Mouse (Mus musculus) lung, postnatal 0 days (tissue): ENCODE measurements at regions not wholly inside any gene's neighbourhood (a gene's known extent, or its start where the extent isn't known, plus 50 kb on each side); places are given as distances from the start of the nearest gene placed in this dataset.

ENCODE experiments used
- ATAC-seq: fragments of 200-750 bp; cut with Nextera tagmentation; 2 replicates; pipeline ENCODE4 v1.8.0; 2017; ENCODE audit warnings: moderate library complexity
- DNase-seq: peaks from one replicate; pipeline ENCODE4 v3.0.0-alpha.2; 2016; ENCODE audit warnings: low spot score
- H3K27ac ChIP-seq: fragments of 300-500 bp; sonication (generic); 2 replicates; pipeline ENCODE4 v1.5.1; 2014; ENCODE audit warnings: antibody characterized with exemption, mild to moderate bottlenecking, low read length, mixed read lengths
- H3K27me3 ChIP-seq: fragments of 300-500 bp; sonication (generic); replicated peaks from 2 replicates; pipeline ENCODE4 v1.6.1; 2014; ENCODE audit warnings: low read length, mixed read lengths; ENCODE audit not compliant: insufficient read depth
- H3K36me3 ChIP-seq: fragments of 300-500 bp; sonication (generic); 2 replicates; pipeline ENCODE4 v1.6.1; 2014; ENCODE audit warnings: low read length, mixed read lengths; ENCODE audit not compliant: insufficient read depth
- H3K4me1 ChIP-seq: fragments of 300-500 bp; sonication (generic); 2 replicates; pipeline ENCODE4 v1.6.1; 2014; ENCODE audit warnings: antibody characterized with exemption, low read depth, low read length, mixed read lengths; ENCODE audit not compliant: insufficient read depth
- H3K4me2 ChIP-seq: fragments of 300-500 bp; sonication (generic); replicated peaks from 2 replicates; pipeline ENCODE4 v1.6.1; 2014; ENCODE audit warnings: low read depth, mild to moderate bottlenecking, low read length, moderate library complexity, mixed read lengths
- H3K4me3 ChIP-seq: fragments of 300-500 bp; sonication (generic); 2 replicates; pipeline ENCODE4 v1.5.1; 2014; ENCODE audit warnings: low read depth, low read length
- H3K9ac ChIP-seq: fragments of 300-500 bp; sonication (generic); replicated peaks from 2 replicates; pipeline ENCODE4 v1.6.1; 2014; ENCODE audit warnings: low read depth, mild to moderate bottlenecking
- H3K9me3 ChIP-seq: fragments of 300-500 bp; sonication (generic); 2 replicates; pipeline ENCODE4 v1.6.1; 2016; ENCODE audit warnings: low read length, mixed read lengths
- CTCF ChIP-seq: IDR thresholded peaks from 2 replicates; pipeline ENCODE4 v1.5.1; 2016; ENCODE audit warnings: antibody characterized with exemption, mild to moderate bottlenecking
- EP300 ChIP-seq: IDR thresholded peaks from 2 replicates; pipeline ENCODE4 v1.6.1; 2016; ENCODE audit warnings: antibody characterized with exemption, mild to moderate bottlenecking, control low read depth
- WGBS: fragments of 180-500 bp; shearing (Covaris S2); extraction: QIAGEN DNeasy Blood & Tissue Kit; methylation state at CpG from one replicate; pipeline ENCODE4 v1.1.7; 2014; 5-methylcytosine and 5-hydroxymethylcytosine counted together

DNA sequence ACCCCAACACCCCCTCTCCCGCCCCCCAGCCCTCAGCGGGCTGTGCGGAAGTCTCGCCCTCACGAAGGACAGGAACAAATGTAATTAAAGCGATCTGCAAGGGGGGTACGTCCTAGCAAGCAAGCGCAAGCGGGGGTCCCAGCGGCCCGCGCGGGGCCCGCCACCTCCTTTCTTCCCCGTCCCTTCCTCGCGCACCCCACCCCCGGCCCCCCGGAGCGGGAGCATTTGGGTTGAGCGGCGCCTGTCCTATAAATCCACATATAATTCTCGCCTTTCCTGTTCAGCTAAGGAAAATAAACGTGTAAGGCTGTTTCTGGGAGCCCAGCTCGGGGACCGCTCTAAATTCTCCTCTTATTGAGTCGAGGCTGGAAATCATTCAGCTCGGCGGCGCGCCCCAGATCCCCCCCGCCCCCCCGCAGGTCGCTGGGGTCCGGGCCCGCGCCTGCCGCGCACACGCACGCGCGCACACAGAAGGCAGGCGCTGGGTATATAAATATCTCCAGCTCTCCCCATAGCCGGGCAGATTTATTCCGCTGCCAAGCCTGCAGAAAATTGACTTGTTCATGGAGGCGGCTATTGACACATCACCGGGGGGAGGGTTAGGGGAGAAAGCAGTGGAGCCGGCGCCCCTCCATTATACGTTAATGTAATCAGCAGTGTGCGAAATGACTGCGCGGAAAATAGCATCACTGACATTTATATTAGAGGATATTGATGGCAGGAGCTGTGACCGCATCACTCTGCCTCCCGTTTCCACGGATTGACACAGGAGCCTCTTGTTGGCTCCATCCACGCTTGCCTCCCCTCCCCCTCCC, 61.6 kb upstream of the Btrc start:
- Histone ChIP-seq H3K4me2 (peak overlapping the region; percentile 94), H3K4me3 (peak overlapping the region; percentile 51), H3K27ac (no peak overlapping the region), H3K9ac (peak overlapping the region; percentile 32; the same call in 1 of the 2 replicates), H3K9me3 (no peaks in the 10 kb centered on the region), H3K27me3 (peaks cover 36% of the 10 kb centered on the region), H3K36me3 (no peaks in the 10 kb centered on the region), H3K4me1 (peaks cover 5% of the 10 kb centered on the region; the same call in 1 of the 2 replicates)
- ATAC-seq (peak; percentile 28; the same call in 1 of the 2 replicates), DNase-seq (peak; percentile 24)
- WGBS = 1% methylated on average over 54 of the region's 58 CpGs
- no peak for TF ChIP-seq EP300
- no peak for TF ChIP-seq CTCF

DNA sequence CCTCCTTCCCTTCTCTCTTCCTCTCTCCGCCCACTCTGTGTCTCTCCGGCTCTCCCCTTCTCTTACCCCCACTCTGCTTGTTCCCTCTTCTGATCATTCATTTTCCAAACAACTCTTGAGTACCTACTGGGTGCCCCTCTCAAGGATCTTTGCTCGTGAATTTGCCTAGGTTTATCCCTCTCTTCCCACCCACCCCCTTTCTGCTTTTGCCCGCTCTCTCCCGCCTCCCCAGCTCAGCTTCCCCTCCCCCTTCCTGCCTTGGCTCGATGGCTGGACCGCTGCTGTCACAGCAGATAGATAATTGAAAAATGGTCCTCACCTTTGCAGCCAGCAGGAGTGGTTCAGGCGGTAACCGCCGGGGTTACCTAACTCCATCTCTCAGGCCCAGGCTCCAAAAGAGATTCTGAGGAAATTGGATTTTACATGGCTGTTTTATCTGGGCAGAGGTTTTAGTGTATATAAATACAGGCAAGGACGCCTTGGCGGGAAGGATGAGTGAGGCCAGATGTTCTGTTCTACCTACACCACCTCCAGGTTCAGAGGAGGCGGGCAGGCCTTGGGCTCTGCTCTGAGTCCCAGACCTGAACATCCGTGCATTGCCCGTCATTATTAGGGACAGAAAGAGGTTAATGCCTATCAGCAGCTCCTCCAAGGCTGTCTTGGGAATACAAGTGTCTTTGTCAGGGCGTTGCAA, 60.8 kb upstream of the Btrc start:
- peaks cover 5% of the 10 kb centered on the region; the same call in 1 of the 2 replicates for H3K4me1 ChIP-seq
- WGBS = 8% methylated on average over 16 of the region's 16 CpGs
- no peak for ATAC-seq

GRCm38 (mm10) chr19:45304538-45304937, 59.0 kb upstream of the Btrc start:
- H3K9me3 ChIP-seq = no peaks in the 10 kb centered on the region
- TF ChIP-seq EP300 (no peak), CTCF (no peak)
- ATAC-seq (no peak), DNase-seq (no peak)
- H3K4me3 ChIP-seq = no peak overlapping the region
- H3K36me3 ChIP-seq = no peaks in the 10 kb centered on the region
- H3K27ac ChIP-seq = no peak overlapping the region
- 24% methylated on average over 8 of the region's 8 CpGs for WGBS
- H3K4me2 ChIP-seq = no peak overlapping the region
- peaks cover 32% of the 10 kb centered on the region for H3K27me3 ChIP-seq
- no peak overlapping the region for H3K9ac ChIP-seq
- peaks cover 5% of the 10 kb centered on the region; the same call in 1 of the 2 replicates for H3K4me1 ChIP-seq

More for the DNA sequence above, 60.8 kb upstream of the Btrc start:
- no peaks in the 10 kb centered on the region for H3K36me3 ChIP-seq
- peaks cover 33% of the 10 kb centered on the region for H3K27me3 ChIP-seq
- peak overlapping the region; percentile 94 for H3K4me2 ChIP-seq
- TF ChIP-seq EP300 (no peak), CTCF (no peak)
- H3K27ac ChIP-seq = no peak overlapping the region
- H3K4me3 ChIP-seq = peak overlapping the region; percentile 51
- no peak for DNase-seq
- H3K9ac ChIP-seq = no peak overlapping the region
- H3K9me3 ChIP-seq = no peaks in the 10 kb centered on the region

GRCm38 (mm10) chr19:45307299-45308275, 55.9 kb upstream of the Btrc start:
- Histone ChIP-seq H3K4me3 (no peak overlapping the region), H3K9me3 (no peaks in the 10 kb centered on the region), H3K9ac (no peak overlapping the region), H3K27ac (no peak overlapping the region), H3K27me3 (peaks cover 17% of the 10 kb centered on the region), H3K4me1 (peaks cover 4% of the 10 kb centered on the region; the same call in 1 of the 2 replicates), H3K4me2 (no peak overlapping the region), H3K36me3 (no peaks in the 10 kb centered on the region)
- ATAC-seq (no peak), DNase-seq (peak; percentile 38)
- 49% methylated on average over 16 of the region's 16 CpGs for WGBS
- TF ChIP-seq CTCF (peak; percentile 65), EP300 (no peak)

- Histone ChIP-seq H3K9ac (no peak overlapping the region), H3K27ac (no peak overlapping the region), H3K27me3 (peaks cover 8% of the 10 kb centered on the region), H3K4me2 (no peak overlapping the region), H3K36me3 (no peaks in the 10 kb centered on the region), H3K9me3 (no peaks in the 10 kb centered on the region), H3K4me3 (no peak overlapping the region), H3K4me1 (peaks cover 4% of the 10 kb centered on the region; the same call in 1 of the 2 replicates)
- no peak for DNase-seq
- no peak for ATAC-seq
- TF ChIP-seq CTCF = peak; percentile 58; the same call in 1 of the 2 replicates
- no peak for TF ChIP-seq EP300
- WGBS = 58% methylated on average over 8 of the region's 8 CpGs
Measured at GRCm38 (mm10) chr19:45308676-45309275, 54.8 kb upstream of the Btrc start.
